Mouse (Mus musculus): ENCODE data around the gene Fam221b. TPM values are rescaled to one million over a fixed set of nuclear protein-coding genes. Genes with fewer than 3 reads are reported as not detected.
A peak's percentile ranks its signal among the peaks of the same experiment; 100 is the strongest.

Gene Fam221b
- total RNA-seq, 1 experiment from 2014 or later: 0.93 TPM

GRCm38 (mm10) chr4:43672070-43672469, 3.1 kb upstream of the Fam221b start:
- ATAC-seq (ENCODE audit: extremely low read depth, insufficient number of reproducible peaks, low FRiP score, poor library complexity, severe bottlenecking): peak; percentile 39; the same call in 1 of the 2 replicates

GRCm38 (mm10) chr4:43669428-43669794, 466 bp upstream of the Fam221b start:
- no peak for ATAC-seq (ENCODE audit: extremely low read depth, insufficient number of reproducible peaks, low FRiP score, poor library complexity, severe bottlenecking)

- ATAC-seq (ENCODE audit: extremely low read depth, insufficient number of reproducible peaks, low FRiP score, poor library complexity, severe bottlenecking): no peak
Measured at GRCm38 (mm10) chr4:43666412-43666811, 2.5 kb downstream of the Fam221b start.

GRCm38 (mm10) chr4:43657146-43657545, 11.8 kb downstream of the Fam221b start:
- no peak for ATAC-seq (ENCODE audit: extremely low read depth, insufficient number of reproducible peaks, low FRiP score, poor library complexity, severe bottlenecking)

- peak; percentile 85 for ATAC-seq (ENCODE audit: extremely low read depth, insufficient number of reproducible peaks, low FRiP score, poor library complexity, severe bottlenecking)
Measured at GRCm38 (mm10) chr4:43656339-43657109, 12.4 kb downstream of the Fam221b start, which contains the start of gene Hint2. Gene Hint2, minus strand, starts transcription at chr4:43656466.

GRCm38 (mm10) chr4:43655656-43656338, 13.1 kb downstream of the Fam221b start:
- no peak for ATAC-seq (ENCODE audit: extremely low read depth, insufficient number of reproducible peaks, low FRiP score, poor library complexity, severe bottlenecking)

- ATAC-seq (ENCODE audit: extremely low read depth, insufficient number of reproducible peaks, low FRiP score, poor library complexity, severe bottlenecking): no peak
Measured at GRCm38 (mm10) chr4:43653161-43654015, 15.6 kb downstream of the Fam221b start, which contains the start of gene Spag8. Gene Spag8, minus strand, starts transcription at chr4:43653594.

GRCm38 (mm10) chr4:43652726-43653125, 16.2 kb downstream of the Fam221b start:
- no peak for ATAC-seq (ENCODE audit: extremely low read depth, insufficient number of reproducible peaks, low FRiP score, poor library complexity, severe bottlenecking)

- ATAC-seq (ENCODE audit: extremely low read depth, insufficient number of reproducible peaks, low FRiP score, poor library complexity, severe bottlenecking): no peak
Measured at GRCm38 (mm10) chr4:43649783-43650182, 19.2 kb downstream of the Fam221b start.

- no peak for ATAC-seq (ENCODE audit: extremely low read depth, insufficient number of reproducible peaks, low FRiP score, poor library complexity, severe bottlenecking)
Measured at GRCm38 (mm10) chr4:43640491-43640890, 28.5 kb downstream of the Fam221b start.

GRCm38 (mm10) chr4:43640076-43640475, 28.9 kb downstream of the Fam221b start:
- no peak for ATAC-seq (ENCODE audit: extremely low read depth, insufficient number of reproducible peaks, low FRiP score, poor library complexity, severe bottlenecking)

- ATAC-seq (ENCODE audit: extremely low read depth, insufficient number of reproducible peaks, low FRiP score, poor library complexity, severe bottlenecking): no peak
Measured at GRCm38 (mm10) chr4:43636751-43637150, 32.2 kb downstream of the Fam221b start.

- no peak for ATAC-seq (ENCODE audit: extremely low read depth, insufficient number of reproducible peaks, low FRiP score, poor library complexity, severe bottlenecking)
Measured at GRCm38 (mm10) chr4:43634621-43635374, 34.1 kb downstream of the Fam221b start.

GRCm38 (mm10) chr4:43633736-43634135, 35.2 kb downstream of the Fam221b start:
- ATAC-seq (ENCODE audit: extremely low read depth, insufficient number of reproducible peaks, low FRiP score, poor library complexity, severe bottlenecking): no peak

- ATAC-seq (ENCODE audit: extremely low read depth, insufficient number of reproducible peaks, low FRiP score, poor library complexity, severe bottlenecking): no peak
Measured at GRCm38 (mm10) chr4:43633296-43633695, 35.6 kb downstream of the Fam221b start.

- ATAC-seq (ENCODE audit: extremely low read depth, insufficient number of reproducible peaks, low FRiP score, poor library complexity, severe bottlenecking): no peak
Measured at GRCm38 (mm10) chr4:43631956-43632920, 36.7 kb downstream of the Fam221b start.

- ATAC-seq (ENCODE audit: extremely low read depth, insufficient number of reproducible peaks, low FRiP score, poor library complexity, severe bottlenecking): no peak
Measured at GRCm38 (mm10) chr4:43631046-43631955, 37.6 kb downstream of the Fam221b start, which contains the start of gene Npr2. Gene Npr2, plus strand, starts transcription at chr4:43631935.

Measured in neutrophil, adult 5-6 weeks (primary cell).